Mouse (Mus musculus): ENCODE measurements around the gene Qprt. TPM values are rescaled to one million over a fixed set of nuclear protein-coding genes. Genes with fewer than 3 reads are reported as not detected.

Gene Qprt
- polyA plus RNA-seq, 1 experiment from 2014 or later: 0.76 TPM

- no peak for ATAC-seq (replicated peaks)
- H3K27me3 ChIP-seq (replicated peaks): no peaks in the 10 kb centered on the region
- H3K4me3 ChIP-seq: no peak overlapping the region
- no peaks in the 10 kb centered on the region for H3K9me3 ChIP-seq
- no peak overlapping the region for H3K27ac ChIP-seq
- H3K4me2 ChIP-seq: no peak overlapping the region
- no peaks in the 10 kb centered on the region for H3K4me1 ChIP-seq
- 88% methylated on average over 6 of the region's 6 CpGs for WGBS
- no peaks in the 10 kb centered on the region for H3K36me3 ChIP-seq (replicated peaks)
- no peak overlapping the region for H3K9ac ChIP-seq
Measured at GRCm38 (mm10) chr7:127065538-127065937, 56.5 kb downstream of the Qprt start.

Other genes starting within 250 kb of the Qprt start
- 66.8 and 70.9 TPM in 2 replicates for gene Taok2, start 237.5 kb downstream of the Qprt start, polyA plus RNA-seq (2015; fragmentation: Nextera tagmentation; extraction: Ambion mirVana)
- gene Tmem219, start 199.3 kb downstream of the Qprt start, polyA plus RNA-seq (2015; fragmentation: Nextera tagmentation; extraction: Ambion mirVana): 33.2 and 36.1 TPM in 2 replicates
- 133 and 136 TPM in 2 replicates for gene Kctd13, start 193.3 kb downstream of the Qprt start, polyA plus RNA-seq (2015; fragmentation: Nextera tagmentation; extraction: Ambion mirVana)
- gene Asphd1, start 172.6 kb downstream of the Qprt start, polyA plus RNA-seq (2015; fragmentation: Nextera tagmentation; extraction: Ambion mirVana): 7.8 and 8.9 TPM in 2 replicates
- 50.5 and 56.2 TPM in 2 replicates for gene Sez6l2, start 171.7 kb downstream of the Qprt start, polyA plus RNA-seq (2015; fragmentation: Nextera tagmentation; extraction: Ambion mirVana)
- 136 and 150 TPM in 2 replicates for gene Cdipt, start 146.3 kb downstream of the Qprt start, polyA plus RNA-seq (2015; fragmentation: Nextera tagmentation; extraction: Ambion mirVana)
- 1.1 and 1.5 TPM in 2 replicates for gene Cdiptos, start 146.1 kb downstream of the Qprt start, polyA plus RNA-seq (2015; fragmentation: Nextera tagmentation; extraction: Ambion mirVana)
- 4.0 and 4.5 TPM in 2 replicates for gene Mvp, start 107.6 kb downstream of the Qprt start, polyA plus RNA-seq (2015; fragmentation: Nextera tagmentation; extraction: Ambion mirVana)
- 1.0 TPM in 1 of 2 replicates, not detected in the other for gene Pagr1b, start 105.7 kb downstream of the Qprt start, polyA plus RNA-seq (2015; fragmentation: Nextera tagmentation; extraction: Ambion mirVana)
- gene Pagr1a, start 104.9 kb downstream of the Qprt start, polyA plus RNA-seq (2015; fragmentation: Nextera tagmentation; extraction: Ambion mirVana): 46.9 and 73.4 TPM in 2 replicates
- 44.9 and 52.6 TPM in 2 replicates for gene Gm42742, start 101.1 kb downstream of the Qprt start, polyA plus RNA-seq (2015; fragmentation: Nextera tagmentation; extraction: Ambion mirVana)
- gene Prrt2, start 101.0 kb downstream of the Qprt start, polyA plus RNA-seq (2015; fragmentation: Nextera tagmentation; extraction: Ambion mirVana): 40.7 and 42.3 TPM in 2 replicates
- 78.0 and 89.8 TPM in 2 replicates for gene Maz, start 95.2 kb downstream of the Qprt start, polyA plus RNA-seq (2015; fragmentation: Nextera tagmentation; extraction: Ambion mirVana)
- gene Kif22, start 79.8 kb downstream of the Qprt start, polyA plus RNA-seq (2015; fragmentation: Nextera tagmentation; extraction: Ambion mirVana): 21.4 and 24.8 TPM in 2 replicates
- gene Zg16, start 34.9 kb downstream of the Qprt start, polyA plus RNA-seq (2015; fragmentation: Nextera tagmentation; extraction: Ambion mirVana): not detected in 2 replicates
- 1.9 and 2.3 TPM in 2 replicates for gene AI467606, start 30.9 kb downstream of the Qprt start, polyA plus RNA-seq (2015; fragmentation: Nextera tagmentation; extraction: Ambion mirVana)
- gene Spn, start 15.6 kb upstream of the Qprt start, polyA plus RNA-seq (2015; fragmentation: Nextera tagmentation; extraction: Ambion mirVana): 0.04 TPM in 1 of 2 replicates, not detected in the other
- 82.1 and 82.6 TPM in 2 replicates for gene Cd2bp2, start 73.8 kb upstream of the Qprt start, polyA plus RNA-seq (2015; fragmentation: Nextera tagmentation; extraction: Ambion mirVana)
- gene Tbc1d10b, start 86.2 kb upstream of the Qprt start, polyA plus RNA-seq (2015; fragmentation: Nextera tagmentation; extraction: Ambion mirVana): 39.6 and 44.8 TPM in 2 replicates
- gene Mylpf, start 86.7 kb upstream of the Qprt start, polyA plus RNA-seq (2015; fragmentation: Nextera tagmentation; extraction: Ambion mirVana): 3.9 and 5.0 TPM in 2 replicates
- 63.7 and 64.1 TPM in 2 replicates for gene Zfp553, start 110.8 kb upstream of the Qprt start, polyA plus RNA-seq (2015; fragmentation: Nextera tagmentation; extraction: Ambion mirVana)
- 17.0 and 18.2 TPM in 2 replicates for gene Sept1, start 110.9 kb upstream of the Qprt start, polyA plus RNA-seq (2015; fragmentation: Nextera tagmentation; extraction: Ambion mirVana)
- 72.0 and 73.1 TPM in 2 replicates for gene Zfp771, start 122.0 kb upstream of the Qprt start, polyA plus RNA-seq (2015; fragmentation: Nextera tagmentation; extraction: Ambion mirVana)
- gene Dctpp1, start 138.5 kb upstream of the Qprt start, polyA plus RNA-seq (2015; fragmentation: Nextera tagmentation; extraction: Ambion mirVana): 114 and 118 TPM in 2 replicates
- gene Sephs2, start 151.8 kb upstream of the Qprt start, polyA plus RNA-seq (2015; fragmentation: Nextera tagmentation; extraction: Ambion mirVana): 59.9 and 62.3 TPM in 2 replicates
- gene Itgal, start 174.0 kb upstream of the Qprt start, polyA plus RNA-seq (2015; fragmentation: Nextera tagmentation; extraction: Ambion mirVana): 0.19 and 0.37 TPM in 2 replicates
- gene Zfp768, start 223.4 kb upstream of the Qprt start, polyA plus RNA-seq (2015; fragmentation: Nextera tagmentation; extraction: Ambion mirVana): 19.1 and 19.2 TPM in 2 replicates

All from midbrain, embryonic 15.5 days (tissue).